Mouse (Mus musculus) liver, embryonic 18 days (tissue): ENCODE results near the gene Vmn2r9. TPM values are rescaled to one million over a fixed set of nuclear protein-coding genes. Genes with fewer than 3 reads are reported as not detected.

Experiments used
- polyA plus RNA-seq: library from polyadenylated mRNA; depleted of rRNA; stranded (reverse); fragments of >200 nt; gene quantifications from 2 replicates; pipeline ENCODE4 v1.2.3, GENCODE M21; 2012; rRNA removed

The Vmn2r9 gene
- polyA plus RNA-seq: not detected in 2 replicates

DNA sequence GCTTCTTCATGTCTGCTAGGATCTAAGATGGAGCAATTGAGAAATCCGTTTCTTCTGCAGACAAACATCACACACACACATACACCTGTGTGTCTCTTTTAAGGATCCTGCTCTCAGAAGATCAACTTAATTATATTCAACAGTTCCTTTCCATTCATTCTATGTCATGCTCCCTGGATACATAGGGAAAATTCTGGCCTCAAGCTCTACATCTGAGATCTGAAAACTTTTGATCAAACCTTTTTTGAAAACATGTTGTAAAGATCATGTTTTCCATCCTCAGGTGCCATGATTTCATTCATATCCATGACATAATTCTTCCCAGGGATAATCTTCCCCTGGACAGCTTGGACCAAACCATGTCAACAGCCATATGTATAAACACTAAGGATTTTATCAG lies at the start of gene Vmn2r9:
Gene Vmn2r9, minus strand, starts transcription at position 101 of the 400 bp plus-strand sequence.

DNA sequence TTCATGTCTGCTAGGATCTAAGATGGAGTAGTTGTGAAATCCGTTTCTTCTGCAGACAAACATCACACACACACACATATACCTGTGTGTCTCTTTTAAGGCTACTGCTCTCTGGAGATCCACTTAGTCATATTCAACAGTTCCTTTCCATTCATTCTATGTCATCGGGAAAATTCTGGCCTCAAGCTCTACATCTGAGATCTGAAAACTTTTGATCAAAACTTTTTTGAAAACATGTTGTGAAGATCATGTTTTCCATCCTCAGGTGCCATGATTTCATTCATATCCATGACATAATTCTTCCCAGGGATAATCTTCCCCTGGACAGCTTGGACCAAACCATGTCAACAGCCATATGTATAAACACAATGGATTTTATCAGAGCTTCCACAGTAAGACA lies 43.7 kb downstream of the Vmn2r9 start, which contains the start of gene Vmn2r8:
Gene Vmn2r8, minus strand, starts transcription at position 101 of the 400 bp plus-strand sequence.

DNA sequence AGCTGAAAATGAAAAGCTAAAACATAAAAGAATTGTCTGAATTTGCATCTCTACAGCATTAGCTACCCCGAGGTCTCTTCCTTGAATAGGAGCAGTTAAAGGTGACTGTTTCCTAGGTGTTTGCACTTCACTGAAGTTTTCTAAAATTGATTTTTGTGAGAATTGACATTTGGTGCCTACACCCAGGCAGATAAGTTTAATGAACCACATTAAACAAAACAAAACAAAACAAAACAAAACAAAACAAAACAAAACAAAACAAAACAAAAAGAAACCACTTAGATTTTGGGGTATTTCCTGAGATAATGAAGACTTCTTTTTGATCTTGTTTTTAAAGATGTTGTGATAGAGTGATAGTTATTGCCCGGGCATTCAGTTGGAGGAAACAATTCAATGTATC lies 57.1 kb downstream of the Vmn2r9 start, which contains the start of gene Tmed11:
Gene Tmed11, minus strand, starts transcription at position 101 of the 400 bp plus-strand sequence.

Other genes with a start within 250 kb of the Vmn2r9 start
- gene Gak, start 222.8 kb downstream of the Vmn2r9 start, polyA plus RNA-seq: 20.4 and 23.1 TPM in 2 replicates
- 7.3 and 7.5 TPM in 2 replicates for gene Tmem175, start 222.8 kb downstream of the Vmn2r9 start, polyA plus RNA-seq
- gene Idua, start 192.3 kb downstream of the Vmn2r9 start, polyA plus RNA-seq: 3.8 and 5.2 TPM in 2 replicates
- 7.9 and 8.5 TPM in 2 replicates for gene Dgkq, start 182.9 kb downstream of the Vmn2r9 start, polyA plus RNA-seq
- gene Slc26a1, start 177.0 kb downstream of the Vmn2r9 start, polyA plus RNA-seq: 19.4 and 24.4 TPM in 2 replicates
- 8.3 and 8.5 TPM in 2 replicates for gene Fgfrl1, start 160.2 kb downstream of the Vmn2r9 start, polyA plus RNA-seq
- gene Rnf212, start 77.6 kb downstream of the Vmn2r9 start, polyA plus RNA-seq: 1.2 and 2.3 TPM in 2 replicates
- gene Tmed11, start 57.2 kb downstream of the Vmn2r9 start, polyA plus RNA-seq: not detected in 2 replicates
- not detected in 2 replicates for gene Vmn2r8, start 43.8 kb downstream of the Vmn2r9 start, polyA plus RNA-seq
- gene Vmn2r10, start 153.9 kb upstream of the Vmn2r9 start, polyA plus RNA-seq: not detected in 2 replicates
- not detected in 2 replicates for gene Vmn2r11, start 207.0 kb upstream of the Vmn2r9 start, polyA plus RNA-seq
- not detected in 2 replicates for gene Vmn2r12, start 245.3 kb upstream of the Vmn2r9 start, polyA plus RNA-seq